Mouse (Mus musculus) forebrain, embryonic 15.5 days (tissue): ENCODE data around the gene Ldb1. TPM values are rescaled to one million over a fixed set of nuclear protein-coding genes. Genes with fewer than 3 reads are reported as not detected.

Experiments
- ATAC-seq: fragments of 200-750 bp; cut with Nextera tagmentation; replicated peaks from 2 replicates; pipeline ENCODE4 v1.8.0; 2017; ENCODE audit warnings: mild to moderate bottlenecking, moderate TSS enrichment, moderate library complexity
- H3K27ac ChIP-seq: fragments of 300-500 bp; sonication (generic); replicated peaks from 2 replicates; pipeline ENCODE4 v1.5.1; 2015; ENCODE audit warnings: mild to moderate bottlenecking, inconsistent platforms
- H3K27me3 ChIP-seq: fragments of 300-500 bp; sonication (generic); 2 replicates; pipeline ENCODE4 v1.6.1; 2015; ENCODE audit warnings: inconsistent platforms
- H3K36me3 ChIP-seq: fragments of 300-500 bp; sonication (generic); 2 replicates; pipeline ENCODE4 v1.6.1; 2015; ENCODE audit warnings: mild to moderate bottlenecking, inconsistent platforms
- H3K4me1 ChIP-seq: fragments of 300-500 bp; sonication (generic); 2 replicates; pipeline ENCODE4 v1.6.1; 2015; ENCODE audit warnings: inconsistent platforms
- H3K4me2 ChIP-seq: fragments of 300-500 bp; sonication (generic); replicated peaks from 2 replicates; pipeline ENCODE4 v1.6.1; 2015; ENCODE audit warnings: mild to moderate bottlenecking, inconsistent platforms
- H3K4me3 ChIP-seq: fragments of 300-500 bp; sonication (generic); 2 replicates; pipeline ENCODE4 v1.5.1; 2015; ENCODE audit warnings: mild to moderate bottlenecking, inconsistent platforms
- H3K9ac ChIP-seq: fragments of 300-500 bp; sonication (generic); replicated peaks from 2 replicates; pipeline ENCODE4 v1.6.1; 2015; ENCODE audit warnings: mild to moderate bottlenecking, inconsistent platforms
- H3K9me3 ChIP-seq: fragments of 300-500 bp; sonication (generic); 2 replicates; pipeline ENCODE4 v1.6.1; 2016; ENCODE audit warnings: inconsistent platforms
- WGBS: fragments of 180-500 bp; shearing (Covaris S2); methylation state at CpG from one replicate; pipeline ENCODE4 v1.1.7; 2015; ENCODE audit warnings: mixed read lengths; 5-methylcytosine and 5-hydroxymethylcytosine counted together
- polyA plus RNA-seq: library from polyadenylated mRNA; unstranded; fragments of >200 nt; fragmentation: Nextera tagmentation; extraction: Ambion mirVana; gene quantifications from 2 replicates; pipeline ENCODE4 v1.2.1, GENCODE M21; 2015

The Ldb1 gene
- polyA plus RNA-seq, 1 experiment from 2014 or later: 131 TPM

- Histone ChIP-seq H3K4me1 (peaks cover 18% of the 10 kb centered on the region), H3K27ac (no peak overlapping the region), H3K27me3 (no peaks in the 10 kb centered on the region), H3K9ac (no peak overlapping the region), H3K4me2 (no peak overlapping the region; the same call in 1 of the 2 replicates), H3K9me3 (no peaks in the 10 kb centered on the region), H3K36me3 (peaks cover 18% of the 10 kb centered on the region), H3K4me3 (no peak overlapping the region)
- WGBS: 95% methylated on average over 7 of the region's 7 CpGs
- no peak for ATAC-seq
These were observed 13.5 kb upstream of the Ldb1 start for GRCm38 (mm10) chr19:46058466-46058865.

DNA sequence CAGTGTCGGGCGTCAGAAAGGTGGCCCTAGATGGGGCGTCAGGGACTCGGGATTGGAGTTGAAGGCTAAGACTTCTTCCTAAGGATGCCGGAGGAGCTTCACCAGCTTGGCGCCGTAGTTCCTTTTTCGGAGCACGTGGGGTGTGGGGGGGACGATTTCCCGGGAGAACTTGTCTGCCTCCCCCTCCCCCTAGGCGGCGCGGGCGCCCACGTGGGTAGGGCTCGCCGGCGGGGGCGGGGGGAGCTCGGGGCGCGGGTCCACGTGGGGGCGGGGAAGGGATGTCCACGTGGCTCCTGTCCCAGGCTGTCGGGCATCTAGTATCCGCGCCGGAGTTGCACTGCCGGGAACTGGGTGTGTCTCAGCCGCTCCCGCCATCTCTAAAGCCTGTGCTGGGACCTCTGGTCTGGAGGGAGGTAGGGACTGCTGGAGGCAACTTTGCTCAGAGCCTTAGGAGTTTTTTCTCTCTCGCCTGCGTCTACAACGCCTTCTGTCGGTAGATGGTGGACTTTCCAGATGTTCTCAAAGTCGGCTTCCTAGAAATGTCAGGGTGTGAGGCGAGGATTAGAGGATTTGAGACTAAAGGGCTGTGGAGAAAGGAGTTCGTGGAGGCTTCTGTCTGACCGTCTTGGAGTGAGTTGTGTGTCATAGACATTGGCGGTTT, 12.1 kb upstream of the Ldb1 start:
- ATAC-seq: peak; percentile 52
- WGBS: under 1% methylated on average over 42 of the region's 42 CpGs
- H3K4me3 ChIP-seq: peak overlapping the region; percentile 92
- peak overlapping the region; percentile 88 for H3K27ac ChIP-seq
- peak overlapping the region; percentile 87 for H3K4me2 ChIP-seq
- peaks cover 18% of the 10 kb centered on the region for H3K4me1 ChIP-seq
- H3K36me3 ChIP-seq: peaks cover 4% of the 10 kb centered on the region
- H3K9ac ChIP-seq: peak overlapping the region; percentile 68
- no peaks in the 10 kb centered on the region for H3K9me3 ChIP-seq
- no peaks in the 10 kb centered on the region for H3K27me3 ChIP-seq

- H3K4me2 ChIP-seq: peak overlapping the region; percentile 87
- peak overlapping the region; percentile 88 for H3K27ac ChIP-seq
- no peaks in the 10 kb centered on the region for H3K36me3 ChIP-seq
- under 1% methylated on average over 52 of the region's 52 CpGs for WGBS
- H3K9me3 ChIP-seq: no peaks in the 10 kb centered on the region
- peak overlapping the region; percentile 92 for H3K4me3 ChIP-seq
- peak; percentile 98 for ATAC-seq
- no peaks in the 10 kb centered on the region for H3K27me3 ChIP-seq
- peaks cover 18% of the 10 kb centered on the region for H3K4me1 ChIP-seq
- peak overlapping the region; percentile 68 for H3K9ac ChIP-seq
These were observed 11.5 kb upstream of the Ldb1 start for GRCm38 (mm10) chr19:46056388-46056946.

DNA sequence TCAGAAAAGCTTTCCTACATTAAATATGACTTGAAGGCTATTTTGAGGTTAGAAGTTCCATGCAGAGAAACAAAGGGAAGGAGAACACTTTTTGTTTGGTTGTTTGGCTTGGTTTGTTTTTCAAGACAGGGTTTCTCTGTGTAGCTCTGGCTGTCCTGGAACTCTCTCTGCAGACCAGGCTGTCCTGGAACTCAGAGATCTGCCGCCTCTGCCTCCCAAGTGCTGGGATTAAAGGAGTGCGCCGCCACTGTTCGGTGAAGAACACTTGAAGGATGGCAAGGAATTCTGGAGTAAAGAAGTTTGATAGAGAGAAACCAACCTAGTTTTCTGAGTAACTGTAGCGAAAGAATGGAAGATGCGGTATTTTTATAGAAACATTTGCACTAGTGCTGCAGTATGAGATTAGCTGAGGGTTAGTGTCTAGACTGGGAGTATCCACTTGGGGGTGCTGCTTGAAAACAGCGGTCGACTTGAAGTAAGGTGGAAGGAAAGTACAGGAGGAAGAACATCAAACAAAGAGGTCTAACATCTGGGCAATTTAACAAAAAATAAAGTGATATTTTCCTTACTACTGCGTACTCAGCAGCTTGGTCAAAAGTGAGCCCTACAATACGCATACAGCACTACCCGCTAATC, 10.9 kb upstream of the Ldb1 start:
- H3K36me3 ChIP-seq: no peaks in the 10 kb centered on the region
- peak; percentile 84 for ATAC-seq
- no peaks in the 10 kb centered on the region for H3K9me3 ChIP-seq
- H3K27me3 ChIP-seq: no peaks in the 10 kb centered on the region
- peak overlapping the region; percentile 8; the same call in 1 of the 2 replicates for H3K27ac ChIP-seq
- H3K4me3 ChIP-seq: peak overlapping the region; percentile 92
- H3K4me1 ChIP-seq: peaks cover 18% of the 10 kb centered on the region
- peak overlapping the region; percentile 42 for H3K4me2 ChIP-seq
- WGBS: under 1% methylated on average over 11 of the region's 11 CpGs
- peak overlapping the region; percentile 10; the same call in 1 of the 2 replicates for H3K9ac ChIP-seq

DNA sequence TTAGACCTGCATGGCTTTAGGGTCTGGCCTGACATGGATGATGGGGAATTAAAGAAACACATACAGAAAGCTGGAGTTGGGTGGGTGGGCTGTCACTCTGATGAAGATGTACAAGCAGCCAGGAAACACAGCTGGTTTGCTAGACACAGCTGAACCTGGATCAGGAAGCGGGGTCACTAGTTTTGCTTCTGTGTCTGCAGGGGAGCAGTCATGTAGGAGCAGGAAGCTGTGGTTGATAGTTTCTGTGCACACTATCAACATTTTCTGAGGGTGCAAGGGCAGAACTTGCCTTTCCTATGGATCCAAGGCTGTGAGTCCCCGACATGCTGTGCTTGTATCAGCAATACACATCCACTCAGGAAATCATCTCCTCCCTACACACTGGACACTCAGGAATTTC, 5.4 kb upstream of the Ldb1 start:
- WGBS: 91% methylated on average over 2 of the region's 2 CpGs
- ATAC-seq: no peak
- no peak overlapping the region for H3K4me2 ChIP-seq
- no peaks in the 10 kb centered on the region for H3K36me3 ChIP-seq
- no peak overlapping the region for H3K4me3 ChIP-seq
- no peaks in the 10 kb centered on the region for H3K27me3 ChIP-seq
- H3K27ac ChIP-seq: no peak overlapping the region
- no peak overlapping the region for H3K9ac ChIP-seq
- H3K9me3 ChIP-seq: no peaks in the 10 kb centered on the region
- H3K4me1 ChIP-seq: peaks cover 14% of the 10 kb centered on the region

- Histone ChIP-seq H3K27ac (no peak overlapping the region), H3K4me1 (peaks cover 17% of the 10 kb centered on the region), H3K9ac (no peak overlapping the region), H3K9me3 (no peaks in the 10 kb centered on the region), H3K27me3 (no peaks in the 10 kb centered on the region), H3K4me3 (no peak overlapping the region), H3K4me2 (no peak overlapping the region), H3K36me3 (no peaks in the 10 kb centered on the region)
- no peak for ATAC-seq
- WGBS: 68% methylated on average over 4 of the region's 4 CpGs
These were observed 4.1 kb upstream of the Ldb1 start for GRCm38 (mm10) chr19:46049129-46049528.

DNA sequence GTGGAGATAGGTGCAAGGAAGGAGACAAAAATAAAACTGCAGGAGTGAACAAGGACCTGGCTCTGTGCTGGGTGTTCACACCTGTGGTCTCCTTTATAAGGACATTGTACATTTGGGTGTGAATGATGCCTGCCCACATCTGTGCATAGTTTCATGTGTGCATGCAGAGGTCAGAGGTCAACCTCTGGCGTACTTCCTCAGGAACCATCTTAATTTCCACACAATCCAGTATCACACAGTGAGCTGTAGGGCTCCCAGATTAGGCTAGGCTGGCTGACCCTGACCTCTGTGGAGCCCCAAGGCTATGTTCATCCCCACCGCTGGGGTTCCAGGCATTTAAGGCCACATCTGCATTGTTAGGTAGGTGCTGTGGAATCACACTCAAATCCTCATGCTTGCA, 2.4 kb upstream of the Ldb1 start:
- no peak overlapping the region for H3K9ac ChIP-seq
- no peak overlapping the region for H3K4me3 ChIP-seq
- ATAC-seq: no peak
- WGBS: 77% methylated on average over 2 of the region's 2 CpGs
- no peak overlapping the region for H3K4me2 ChIP-seq
- no peak overlapping the region for H3K27ac ChIP-seq
- no peaks in the 10 kb centered on the region for H3K36me3 ChIP-seq
- peaks cover 34% of the 10 kb centered on the region for H3K4me1 ChIP-seq
- no peaks in the 10 kb centered on the region for H3K9me3 ChIP-seq
- no peaks in the 10 kb centered on the region for H3K27me3 ChIP-seq

DNA sequence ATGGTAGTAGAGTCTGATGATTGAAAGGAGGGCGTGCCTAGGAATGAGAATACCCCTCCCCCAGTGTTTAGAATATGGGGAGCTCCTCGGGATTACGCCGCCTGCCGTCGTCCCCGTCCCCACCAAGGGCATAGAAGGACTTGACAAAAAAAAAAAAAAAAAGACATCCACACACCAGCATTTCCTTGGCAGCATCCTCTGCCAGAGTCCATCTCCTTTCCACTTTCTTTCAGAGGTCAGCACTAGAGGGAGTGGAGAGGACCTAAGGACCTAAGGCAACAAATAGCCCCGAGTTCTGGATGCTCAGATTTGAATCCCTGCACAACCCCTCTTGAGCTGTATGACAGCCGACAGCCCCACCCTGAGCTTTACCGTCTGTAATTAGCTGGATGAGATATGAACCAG, 1.6 kb upstream of the Ldb1 start:
- peak overlapping the region; percentile 99 for H3K27ac ChIP-seq
- H3K4me1 ChIP-seq: peaks cover 42% of the 10 kb centered on the region
- no peaks in the 10 kb centered on the region for H3K9me3 ChIP-seq
- no peaks in the 10 kb centered on the region for H3K36me3 ChIP-seq
- WGBS: 3% methylated on average over 10 of the region's 10 CpGs
- no peak overlapping the region for H3K4me3 ChIP-seq
- H3K9ac ChIP-seq: no peak overlapping the region
- H3K27me3 ChIP-seq: no peaks in the 10 kb centered on the region
- ATAC-seq: no peak
- peak overlapping the region; percentile 99 for H3K4me2 ChIP-seq

DNA sequence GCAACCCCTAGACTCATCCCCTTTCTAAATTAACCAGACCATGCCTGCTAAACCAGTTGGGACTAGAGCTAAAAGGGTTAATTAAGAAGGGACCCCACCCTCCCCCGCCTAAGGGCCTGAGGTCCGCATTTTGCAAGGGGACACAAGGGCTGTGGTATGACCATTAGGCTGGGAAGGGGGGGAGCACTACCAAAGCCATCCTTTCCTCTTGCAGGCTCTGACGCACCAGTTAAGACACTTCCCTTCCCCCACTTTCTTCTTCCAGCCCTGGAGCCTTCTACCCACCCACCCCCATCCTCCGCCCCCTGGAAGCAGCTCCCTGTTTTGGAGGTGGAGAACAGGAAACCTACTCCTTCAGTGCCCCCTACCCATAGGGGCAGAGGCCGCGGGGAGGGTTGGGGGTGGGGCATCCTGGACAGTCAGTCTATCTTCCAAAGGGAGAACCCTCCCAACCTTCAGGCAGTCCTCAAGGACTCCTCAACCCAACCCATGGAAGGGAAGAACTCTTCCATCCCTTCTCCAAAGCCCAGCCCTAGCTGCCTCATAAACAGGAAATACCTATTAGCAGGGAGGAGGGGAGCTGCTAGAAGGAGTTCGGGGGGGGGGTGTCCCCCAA, 790 bp upstream of the Ldb1 start:
- H3K9me3 ChIP-seq: no peaks in the 10 kb centered on the region
- H3K36me3 ChIP-seq: no peaks in the 10 kb centered on the region
- WGBS: 0% methylated on average over 7 of the region's 7 CpGs
- H3K27me3 ChIP-seq: no peaks in the 10 kb centered on the region
- peaks cover 50% of the 10 kb centered on the region for H3K4me1 ChIP-seq
- peak overlapping the region; percentile 99 for H3K9ac ChIP-seq
- H3K4me3 ChIP-seq: peak overlapping the region; percentile 99
- peak overlapping the region; percentile 99 for H3K27ac ChIP-seq
- peak; percentile 27 for ATAC-seq
- peak overlapping the region; percentile 99 for H3K4me2 ChIP-seq

GRCm38 (mm10) chr19:46044271-46044992, 582 bp downstream of the Ldb1 start, which contains the start of gene Pprc1:
Gene Pprc1, plus strand, starts transcription at chr19:46044886.
- H3K4me3 ChIP-seq: peak within 1 kb of the TSS; percentile 99
- H3K9me3 ChIP-seq: no peaks in the 10 kb centered on the region
- no peak; the same call in 1 of the 2 replicates for ATAC-seq
- H3K36me3 ChIP-seq: no peaks in the 10 kb centered on the region
- peak within 1 kb of the TSS; percentile 99 for H3K27ac ChIP-seq
- H3K9ac ChIP-seq: peak within 1 kb of the TSS; percentile 99
- under 1% methylated on average over 34 of the region's 34 CpGs for WGBS
- no peaks in the 10 kb centered on the region for H3K27me3 ChIP-seq
- H3K4me2 ChIP-seq: peak within 1 kb of the TSS; percentile 99
- H3K4me1 ChIP-seq: peaks cover 62% of the 10 kb centered on the region

GRCm38 (mm10) chr19:46043380-46043779, 1.6 kb downstream of the Ldb1 start:
- Histone ChIP-seq H3K4me1 (peaks cover 64% of the 10 kb centered on the region), H3K36me3 (no peaks in the 10 kb centered on the region), H3K4me3 (peak overlapping the region; percentile 99), H3K27me3 (no peaks in the 10 kb centered on the region), H3K4me2 (peak overlapping the region; percentile 99), H3K27ac (peak overlapping the region; percentile 99), H3K9me3 (no peaks in the 10 kb centered on the region), H3K9ac (peak overlapping the region; percentile 99; the same call in 1 of the 2 replicates)
- WGBS: 41% methylated on average over 7 of the region's 7 CpGs
- no peak for ATAC-seq
